Mouse (Mus musculus) erythroblast, adult 5-6 weeks (primary cell): ENCODE results near the gene Slc47a1. TPM values are rescaled to one million over a fixed set of nuclear protein-coding genes. Genes with fewer than 3 reads are reported as not detected.
"Not testable (repeated sequence)": the region's sequence is repeated elsewhere in the genome, so short reads cannot be mapped to it uniquely, and the experiment has no call there.

Source experiments
- ATAC-seq: replicated peaks from 2 replicates; pipeline ENCODE4 v1.8.0; 2016; ENCODE audit warnings: moderate number of reproducible peaks, mild to moderate bottlenecking, moderate TSS enrichment, inconsistent platforms; ENCODE audit not compliant: poor library complexity, low FRiP score, severe bottlenecking
- total RNA-seq, 2 experiments: library from RNA; stranded (forward) in 1 of 2; stranded (reverse) in 1 of 2; fragments of 150-400 nt in 1 of 2; fragments of 200-764, 138-1000 nt in 1 of 2; gene quantifications; 2 replicates each; pipeline versions ENCODE4 v1.2.3 to v1.2.4; 2015 to 2017; ENCODE audit warnings: low replicate concordance in 2 of 2

Gene Slc47a1
- total RNA-seq (2015; ENCODE audit: low replicate concordance), result not detected in 2 replicates
- not detected in 2 replicates for total RNA-seq (2017; ENCODE audit: low replicate concordance)

- no peak for ATAC-seq
Measured at GRCm38 (mm10) chr11:61377881-61378613, at the start of gene Slc47a1. Gene Slc47a1 (minus strand): TSS chr11:61378345.

DNA sequence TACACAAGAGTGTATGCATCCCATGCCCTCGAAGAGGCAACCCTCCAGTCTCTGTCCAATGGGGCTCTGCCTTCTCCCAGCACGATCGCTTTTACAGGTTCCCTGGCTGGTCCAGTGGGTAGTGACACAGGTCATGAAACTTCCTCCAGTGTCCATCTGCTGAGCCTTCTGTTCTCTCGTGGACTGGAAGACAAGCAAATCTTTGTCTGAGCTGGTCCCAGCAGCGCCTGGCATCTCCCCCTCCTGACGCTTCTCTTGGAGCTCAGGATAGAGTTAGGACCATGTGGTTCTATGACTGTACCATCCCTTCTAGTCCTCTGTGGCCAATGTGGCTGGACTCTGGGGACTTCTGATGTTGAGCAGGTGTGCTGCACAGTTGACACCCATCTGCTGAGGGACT, 41.1 kb upstream of the Slc47a1 start:
- no peak for ATAC-seq

GRCm38 (mm10) chr11:61417945-61418551, 39.9 kb upstream of the Slc47a1 start:
- ATAC-seq, result peak; percentile 57

GRCm38 (mm10) chr11:61416540-61416939, 38.4 kb upstream of the Slc47a1 start:
- not testable (repeated sequence) for ATAC-seq

DNA sequence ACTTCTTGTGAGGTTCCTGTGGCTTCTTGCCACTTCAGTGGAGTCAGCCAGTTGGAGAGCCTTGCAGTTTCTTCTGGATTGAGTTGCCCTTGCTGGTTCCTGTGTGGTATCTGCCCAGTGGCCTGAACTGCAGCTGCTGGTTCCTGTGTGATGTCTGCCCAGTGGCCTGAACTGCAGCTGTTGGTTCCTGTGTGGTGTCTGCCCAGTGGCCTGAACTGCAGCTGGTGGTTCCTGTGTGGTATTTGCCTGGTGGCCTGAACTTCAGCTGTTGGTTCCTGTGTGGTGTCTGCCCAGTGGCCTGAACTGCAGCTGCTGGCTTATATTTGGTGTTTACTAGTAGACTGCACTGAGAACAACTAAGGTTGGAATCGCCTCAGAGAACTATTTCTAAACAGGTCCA, 37.3 kb upstream of the Slc47a1 start:
- no peak for ATAC-seq

DNA sequence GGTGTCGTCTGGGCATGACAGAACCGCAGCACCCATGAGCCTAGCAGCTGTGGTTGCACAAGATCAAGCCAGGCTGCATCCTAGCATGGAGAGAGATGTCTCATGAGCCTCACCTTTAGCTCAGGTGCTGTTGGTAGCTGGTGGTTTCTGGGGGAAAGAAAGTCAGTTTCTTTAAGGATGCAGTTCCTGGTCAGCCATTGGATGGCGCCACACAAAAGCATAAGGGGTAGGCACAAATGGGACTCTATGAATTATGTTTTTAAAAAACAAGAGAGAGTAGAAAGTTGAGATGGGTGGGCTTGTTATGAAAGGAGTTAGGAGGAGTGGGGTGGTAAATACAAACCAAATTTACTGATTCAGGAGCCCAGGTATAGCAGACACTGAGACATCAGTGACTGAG, 36.4 kb upstream of the Slc47a1 start:
- no peak for ATAC-seq

DNA sequence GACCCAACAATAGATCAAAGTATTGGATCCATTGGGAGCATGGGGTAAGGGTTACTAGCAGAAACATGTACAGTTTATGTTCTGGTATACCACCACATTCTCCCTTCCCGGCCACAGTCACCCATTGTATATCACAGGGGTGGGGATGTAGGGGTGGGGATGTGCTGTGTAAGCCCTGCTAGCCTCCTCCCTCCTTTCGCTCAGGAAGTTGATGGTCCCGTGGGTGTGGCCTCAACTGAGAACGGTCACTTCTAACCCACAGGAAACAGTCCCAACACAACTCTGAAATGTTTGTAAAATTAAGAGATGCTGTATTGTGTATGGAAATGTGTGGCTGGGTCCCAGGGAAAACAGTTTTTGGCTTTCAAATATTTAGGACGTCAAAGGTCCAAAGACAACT, 35.3 kb upstream of the Slc47a1 start:
- no peak for ATAC-seq

- ATAC-seq, result no peak
Measured at GRCm38 (mm10) chr11:61411809-61412208, 33.7 kb upstream of the Slc47a1 start.

DNA sequence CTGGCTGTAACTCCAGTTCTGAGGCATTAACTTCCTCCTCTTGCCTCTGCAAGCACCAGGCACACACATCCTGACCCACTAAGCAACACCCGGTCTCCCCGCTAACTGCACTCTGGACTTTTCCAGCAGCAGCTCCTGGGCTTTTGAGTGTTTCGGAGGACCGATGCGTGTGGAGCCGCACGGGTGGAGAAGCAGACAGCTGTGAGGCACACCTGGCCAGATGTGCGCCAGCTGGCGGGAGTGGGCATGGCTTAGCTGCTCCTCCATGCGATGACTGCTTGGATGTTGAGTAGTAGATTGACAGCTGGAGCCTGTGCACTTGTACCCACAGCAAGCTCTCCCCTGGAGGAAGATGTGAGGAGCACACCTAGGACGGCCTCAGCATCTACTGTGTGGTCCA, 33.1 kb upstream of the Slc47a1 start:
- no peak for ATAC-seq

DNA sequence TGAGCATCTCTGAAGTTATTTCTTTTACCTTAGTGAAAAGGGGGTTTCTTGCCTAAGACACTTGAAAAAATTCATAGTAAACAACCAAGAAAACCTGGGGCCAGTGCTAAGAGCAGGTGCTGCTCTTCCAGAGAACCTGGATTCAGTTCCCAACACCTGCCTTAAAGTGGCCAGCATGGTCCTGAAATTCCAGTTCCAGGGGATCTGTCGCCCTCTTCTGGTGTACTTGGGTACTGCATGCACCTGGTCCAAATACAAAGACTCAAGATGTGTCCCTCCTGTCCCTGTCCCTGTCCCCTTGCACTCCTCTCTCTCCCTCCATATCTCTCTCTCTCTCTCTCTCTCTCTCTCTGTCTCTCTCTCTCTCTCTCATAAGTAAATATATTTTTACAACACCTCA, 32.0 kb upstream of the Slc47a1 start:
- ATAC-seq, result no peak

- ATAC-seq, result no peak
Measured at GRCm38 (mm10) chr11:61409051-61409450, 30.9 kb upstream of the Slc47a1 start.

GRCm38 (mm10) chr11:61408184-61409027, 30.3 kb upstream of the Slc47a1 start:
- peak; percentile 48; the same call in 1 of the 2 replicates for ATAC-seq

DNA sequence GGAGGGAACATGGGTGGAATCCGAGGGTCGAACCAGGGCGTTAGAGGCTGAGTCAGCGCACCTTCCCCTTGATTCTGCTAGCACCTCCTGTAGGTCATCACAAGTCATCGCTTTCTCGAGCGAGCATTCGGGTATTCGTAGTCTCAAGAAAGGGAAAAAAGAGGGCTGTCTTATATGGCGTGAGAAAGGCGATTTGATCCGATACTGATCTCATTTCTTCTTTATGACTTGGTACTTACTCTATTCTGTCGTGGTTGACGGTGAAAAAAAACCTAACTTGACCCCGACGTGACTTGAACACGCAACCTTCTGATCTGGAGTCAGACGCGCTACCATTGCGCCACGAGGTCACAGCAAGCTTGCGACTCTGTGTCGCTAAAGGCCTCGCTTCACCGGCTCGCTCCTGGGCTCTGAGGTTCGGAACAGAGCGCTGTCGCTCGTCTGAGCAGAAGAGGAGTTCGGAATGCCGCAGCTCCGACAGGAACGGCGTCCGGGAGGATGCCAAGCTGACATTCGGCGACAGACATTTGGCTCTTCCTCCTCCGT, 29.6 kb upstream of the Slc47a1 start:
- ATAC-seq, result peak; percentile 40; the same call in 1 of the 2 replicates

GRCm38 (mm10) chr11:61401794-61402193, 23.6 kb upstream of the Slc47a1 start:
- ATAC-seq, result no peak

GRCm38 (mm10) chr11:61400681-61401346, 22.7 kb upstream of the Slc47a1 start:
- ATAC-seq, result no peak

- ATAC-seq, result not testable (repeated sequence)
Measured at GRCm38 (mm10) chr11:61397423-61398043, 19.4 kb upstream of the Slc47a1 start.

GRCm38 (mm10) chr11:61388936-61389335, 10.8 kb upstream of the Slc47a1 start:
- no peak for ATAC-seq

- ATAC-seq, result no peak
Measured at GRCm38 (mm10) chr11:61388012-61388411, 9.9 kb upstream of the Slc47a1 start.

DNA sequence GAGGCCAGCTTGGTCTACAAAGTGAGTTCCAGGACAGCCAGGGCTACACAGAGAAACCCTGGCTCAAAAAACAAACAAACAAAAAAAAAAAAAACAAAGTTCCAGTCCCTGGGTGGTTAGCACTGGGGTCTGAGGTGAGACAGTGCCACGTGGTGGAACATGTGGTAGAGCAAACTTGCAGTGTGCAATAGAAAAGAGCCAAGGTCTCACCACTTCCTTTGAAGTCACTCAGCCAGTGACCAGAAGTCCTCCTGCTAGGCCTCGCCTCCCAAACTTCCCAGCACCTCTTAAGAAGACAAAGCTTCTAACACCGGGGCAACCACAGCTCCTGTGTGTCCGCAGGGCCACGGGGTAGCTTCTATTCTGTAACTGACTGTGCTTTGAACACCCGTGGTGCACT, 9.1 kb upstream of the Slc47a1 start:
- no peak for ATAC-seq
